Mouse (Mus musculus): Measurements from ENCODE around the gene Tff3.
A peak's percentile ranks its signal among the peaks of the same experiment; 100 is the strongest.

Gene Tff3

DNA sequence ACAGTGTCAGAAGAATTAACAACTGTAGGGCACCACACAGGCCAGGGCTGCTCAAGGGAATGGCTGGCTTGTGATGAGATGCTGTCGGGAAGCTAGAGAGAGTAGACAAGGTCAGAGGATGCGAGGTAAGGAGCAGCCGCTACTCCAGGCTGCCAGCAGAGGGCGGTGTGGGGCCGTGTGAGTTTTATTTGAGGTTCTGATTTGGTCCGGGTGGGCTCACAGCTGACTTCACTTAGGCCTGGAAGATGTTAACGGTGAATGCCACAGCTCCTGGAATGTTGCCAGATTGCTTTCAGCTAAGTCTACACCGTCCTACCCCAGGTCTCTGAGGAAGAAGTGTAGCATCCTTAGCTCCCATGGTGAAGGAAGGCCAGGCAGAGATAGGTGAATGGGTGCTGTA is 7.5 kb downstream of the Tff3 start:
- DNase-seq (ENCODE audit: low spot score), result peak; percentile 21

DNA sequence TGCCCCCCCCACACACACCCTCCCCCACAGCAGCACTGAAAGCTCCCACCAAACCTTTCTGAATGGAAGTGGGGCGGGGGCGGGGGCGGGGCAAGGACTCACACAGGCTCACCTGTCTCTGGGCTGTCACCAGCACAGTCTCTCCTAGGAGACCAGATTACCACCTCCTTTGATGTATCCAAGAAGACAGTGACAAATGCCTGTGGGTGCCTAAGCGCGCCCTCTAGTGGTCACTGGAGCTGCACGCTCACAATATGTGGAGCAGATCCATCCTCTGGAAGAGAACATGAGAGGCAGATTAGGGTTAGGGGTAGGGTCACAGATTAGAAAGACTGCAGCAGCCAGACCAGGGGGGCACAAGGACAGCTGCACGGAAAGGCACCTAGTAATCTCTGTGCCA is 10.0 kb downstream of the Tff3 start:
- DNase-seq (ENCODE audit: low spot score), result peak; percentile 66

DNA sequence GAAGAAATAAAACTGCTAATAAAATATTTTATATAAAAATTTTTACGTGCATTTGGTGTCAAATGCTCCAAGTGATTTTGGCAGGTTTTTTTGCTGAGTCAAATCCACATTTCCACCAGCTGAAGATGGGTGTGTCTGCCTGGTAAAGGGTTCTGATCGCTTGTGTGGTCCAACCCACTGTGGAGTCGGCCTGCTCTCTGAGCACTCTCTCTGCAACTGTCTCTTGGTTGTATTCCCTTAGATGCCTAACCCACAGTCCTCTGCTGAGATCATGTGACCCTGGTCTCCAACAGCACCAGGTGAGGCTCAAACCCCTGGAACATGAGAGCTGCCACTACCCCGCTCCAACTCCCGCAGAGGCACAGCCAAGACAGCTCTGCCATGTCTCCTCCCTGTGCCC is 11.5 kb downstream of the Tff3 start:
- no peak for DNase-seq (ENCODE audit: low spot score)

DNA sequence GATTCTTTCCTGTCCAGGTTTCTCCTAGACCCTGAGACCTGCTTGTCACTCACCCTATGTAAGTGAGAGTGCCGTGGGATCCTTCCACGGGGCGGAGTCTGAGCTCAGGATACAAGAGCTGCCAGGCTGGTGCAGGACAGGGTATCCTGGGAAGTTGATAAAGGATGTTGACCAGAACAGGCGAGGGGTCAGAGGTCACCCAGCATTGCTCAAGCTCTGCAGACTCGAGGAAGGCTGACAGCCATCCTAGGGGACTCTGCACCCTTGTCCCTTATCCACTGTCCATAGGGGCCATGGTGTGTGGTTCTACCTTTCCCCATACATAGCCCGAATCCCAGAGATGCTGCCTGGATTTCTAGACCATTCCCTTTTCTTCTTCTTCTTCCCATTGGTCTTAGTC is 13.4 kb downstream of the Tff3 start:
- no peak for DNase-seq (ENCODE audit: low spot score)

DNA sequence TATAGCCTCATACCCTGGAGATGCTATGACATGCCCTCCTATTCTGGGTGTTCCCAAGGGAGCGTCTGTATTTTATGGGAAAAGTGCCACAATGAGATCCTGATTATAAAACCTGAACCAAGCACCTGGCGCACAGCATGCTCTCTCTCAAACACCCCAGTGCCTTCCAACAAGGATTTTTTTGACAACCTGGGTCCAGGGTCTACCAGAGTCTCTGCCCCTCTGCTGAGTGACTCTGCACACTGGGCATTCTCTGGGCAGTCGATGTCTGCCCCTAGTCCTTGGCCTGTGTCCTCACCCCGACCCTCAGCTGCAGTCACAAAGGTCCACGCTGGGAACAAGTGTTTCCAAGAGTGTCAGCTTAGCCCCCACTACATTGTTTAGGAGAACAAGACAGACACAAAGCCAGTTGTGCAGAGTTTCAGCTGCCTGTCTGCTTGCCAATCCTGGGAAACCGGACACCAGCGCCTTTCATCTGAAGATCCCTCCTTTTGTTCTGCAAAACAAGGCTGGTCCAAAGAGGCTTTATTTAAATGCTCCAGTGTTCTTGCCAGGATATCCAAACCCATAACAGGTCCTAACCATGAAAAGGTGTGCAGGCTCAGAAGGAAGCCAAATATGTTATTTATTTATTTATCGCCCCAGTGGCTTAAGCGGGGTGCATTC is 16.1 kb downstream of the Tff3 start:
- no peak for DNase-seq (ENCODE audit: low spot score)

DNA sequence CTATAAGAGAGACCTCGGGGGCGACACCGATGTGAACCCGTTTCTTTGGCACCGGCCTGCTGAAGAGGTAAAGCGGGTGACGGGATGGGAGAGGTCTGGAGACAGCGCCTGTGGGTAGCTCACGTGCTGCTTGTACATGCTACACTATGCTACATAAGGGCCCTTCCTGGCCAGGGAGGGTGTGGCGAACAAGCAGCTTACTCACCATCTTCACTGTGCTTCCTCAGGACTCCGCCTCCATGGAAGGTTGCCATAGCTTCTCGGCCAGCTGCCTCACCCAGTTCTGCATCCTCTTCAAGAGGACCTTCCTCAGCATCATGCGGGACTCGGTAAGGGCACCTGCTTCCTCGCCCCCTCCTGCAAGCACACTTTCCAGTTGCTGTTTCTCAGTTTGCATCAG is 21.1 kb downstream of the Tff3 start:
- DNase-seq (ENCODE audit: low spot score), result no peak

DNA sequence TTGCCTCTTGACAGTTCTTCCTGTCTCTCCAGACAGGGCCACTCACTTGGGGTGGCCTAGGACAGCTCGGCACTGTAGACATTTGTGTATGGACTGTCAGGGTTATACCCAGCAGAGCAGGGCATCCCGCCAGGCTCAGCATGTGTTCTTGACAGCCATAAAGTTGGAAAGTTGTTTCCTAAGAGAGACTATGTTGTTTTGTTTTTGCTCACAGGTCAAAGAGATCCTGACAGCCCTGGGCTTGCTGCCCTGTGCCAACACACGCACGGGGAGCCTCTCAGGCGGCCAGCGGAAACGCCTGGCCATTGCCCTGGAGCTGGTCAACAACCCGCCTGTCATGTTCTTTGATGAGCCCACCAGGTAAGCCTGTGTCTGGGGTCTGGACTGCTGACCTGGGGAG is 25.6 kb downstream of the Tff3 start:
- DNase-seq (ENCODE audit: low spot score), result no peak

DNA sequence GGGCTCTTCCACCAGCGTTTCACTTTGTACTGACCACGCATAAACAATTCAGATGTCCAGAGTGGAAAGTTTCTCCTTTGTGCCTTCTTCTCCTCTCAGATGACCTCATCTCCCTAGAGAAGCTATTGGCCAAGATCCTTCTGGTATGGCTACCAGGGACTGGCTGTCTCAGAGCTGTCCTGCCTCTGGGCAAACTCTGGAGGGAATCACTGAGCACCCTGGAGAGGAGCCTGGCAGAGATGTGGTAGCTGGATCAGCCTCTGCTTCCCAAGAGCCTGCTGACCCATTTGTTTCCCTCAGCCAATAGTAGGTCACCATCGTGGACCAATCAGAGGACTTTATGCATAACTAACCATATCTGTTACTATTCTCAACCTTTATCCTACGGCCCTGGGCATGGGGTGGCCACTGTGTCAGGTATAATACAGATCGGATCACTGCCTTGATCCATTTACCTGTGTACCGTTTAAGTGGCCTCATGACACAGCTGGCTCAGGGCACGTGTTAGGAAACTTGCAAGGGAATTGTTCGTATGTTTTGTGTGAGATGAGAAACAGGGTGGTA is 26.4 kb downstream of the Tff3 start:
- no peak for DNase-seq (ENCODE audit: low spot score)

DNA sequence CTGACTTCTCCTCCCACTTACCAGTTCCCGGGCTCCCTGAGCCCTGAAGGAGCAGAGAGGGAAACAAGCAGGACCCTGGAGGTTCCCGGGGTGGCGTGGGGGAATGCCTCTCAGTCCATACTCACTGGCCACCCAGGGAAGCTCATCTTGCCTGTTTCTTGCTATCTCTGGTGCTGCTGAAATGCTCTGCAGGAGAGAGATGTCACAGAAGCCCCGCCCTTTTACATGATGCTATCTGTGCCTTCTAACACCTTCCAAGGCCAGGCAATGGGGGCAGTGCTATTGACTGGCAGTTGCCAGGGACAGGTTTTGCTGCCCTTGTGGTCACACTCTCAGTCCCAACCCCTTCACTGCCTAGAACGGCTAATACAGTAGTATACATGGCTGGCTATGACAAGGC is 30.7 kb downstream of the Tff3 start:
- DNase-seq (ENCODE audit: low spot score), result no peak

DNA sequence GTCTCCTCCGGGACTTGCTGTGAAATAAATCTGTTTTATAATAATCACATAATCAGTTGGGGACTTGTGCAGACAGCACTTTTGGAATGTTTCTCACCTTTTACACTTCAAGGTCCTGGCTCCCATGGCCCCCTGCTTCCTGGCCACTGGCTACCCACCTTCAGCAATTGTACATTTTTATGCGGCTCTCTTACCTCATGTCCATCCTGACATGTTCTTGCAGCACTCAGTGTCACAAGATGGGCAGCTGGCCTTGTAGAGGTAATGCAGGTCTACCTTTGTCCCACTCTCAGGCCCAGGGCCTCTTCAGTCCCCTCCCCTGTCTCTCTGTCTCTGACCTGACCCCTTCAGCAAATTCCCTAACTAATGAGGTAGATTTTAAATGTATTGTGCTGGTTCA is 32.6 kb downstream of the Tff3 start:
- no peak for DNase-seq (ENCODE audit: low spot score)

DNA sequence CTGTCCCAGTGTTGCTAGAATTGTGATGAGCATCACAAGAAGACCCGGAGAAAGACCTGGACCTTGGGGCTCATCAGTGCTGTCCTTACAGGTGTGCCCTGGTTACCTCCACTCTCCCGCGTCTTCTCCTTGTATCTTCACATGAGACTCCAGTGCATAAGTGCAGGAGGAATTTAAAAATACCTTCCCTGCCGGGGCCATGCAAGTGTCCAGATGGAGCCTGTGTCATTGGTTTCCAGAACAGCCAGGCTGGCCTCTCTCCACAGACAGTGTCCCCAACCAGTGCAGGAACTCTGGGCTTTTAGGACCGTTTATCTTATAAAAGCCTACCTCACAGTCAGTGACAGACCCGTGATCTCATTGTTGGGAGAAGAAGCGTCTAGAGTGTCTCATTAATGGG is 33.9 kb downstream of the Tff3 start:
- DNase-seq (ENCODE audit: low spot score), result no peak

DNA sequence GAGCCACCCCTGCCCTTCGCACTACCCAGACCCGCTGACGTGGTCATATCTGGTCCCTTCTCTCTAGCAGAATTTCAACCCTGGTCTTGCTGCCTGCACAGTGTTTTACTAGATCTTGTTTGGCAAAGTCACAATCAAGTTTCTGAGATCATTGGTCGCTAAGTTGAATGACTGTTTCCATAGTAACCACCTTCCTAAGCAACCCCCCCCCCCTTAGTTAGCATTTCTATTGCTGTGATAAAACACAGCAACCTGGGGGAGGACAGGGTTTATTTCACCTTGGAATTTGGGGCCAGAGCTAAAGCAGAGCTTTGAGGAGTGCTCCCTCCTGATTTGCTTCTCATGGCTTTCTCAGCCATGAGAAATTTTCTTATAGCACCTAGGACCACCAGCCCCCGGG is 34.7 kb downstream of the Tff3 start:
- DNase-seq (ENCODE audit: low spot score), result no peak

DNA sequence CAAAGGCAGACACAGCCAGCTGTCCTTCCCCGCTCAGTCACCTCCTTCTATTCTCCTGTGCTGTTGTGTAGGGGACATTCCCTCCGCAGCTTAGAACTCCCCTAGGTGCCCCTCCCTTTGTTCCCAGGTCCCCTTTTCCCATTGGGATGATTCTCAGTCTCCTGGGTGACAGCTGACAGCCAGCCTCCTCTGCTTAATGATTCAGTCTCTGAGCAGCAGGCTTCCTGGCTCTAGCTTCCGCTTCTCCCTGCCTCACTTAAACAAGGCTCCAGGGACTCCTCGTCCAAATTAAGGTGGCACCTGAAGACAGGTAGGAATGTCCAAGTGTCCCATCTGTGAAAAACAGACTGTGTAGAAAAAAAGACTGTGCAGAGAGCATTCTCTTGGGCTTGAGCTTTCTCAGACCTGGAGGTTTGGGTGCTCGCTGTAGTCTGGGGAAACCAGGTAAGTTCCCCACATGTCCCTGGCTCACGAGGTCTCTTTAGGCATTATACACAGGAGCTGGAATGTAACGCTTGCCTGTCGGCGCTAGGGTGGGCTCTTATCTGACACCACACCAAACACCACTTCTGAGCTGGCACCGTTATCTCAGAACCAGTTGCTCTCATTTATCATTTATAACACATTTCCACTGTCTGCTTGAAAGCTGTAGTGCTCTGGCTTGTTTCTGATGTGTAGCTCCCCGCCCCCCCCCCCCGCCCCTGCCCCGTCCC is 38.3 kb downstream of the Tff3 start:
- no peak for DNase-seq (ENCODE audit: low spot score)

DNA sequence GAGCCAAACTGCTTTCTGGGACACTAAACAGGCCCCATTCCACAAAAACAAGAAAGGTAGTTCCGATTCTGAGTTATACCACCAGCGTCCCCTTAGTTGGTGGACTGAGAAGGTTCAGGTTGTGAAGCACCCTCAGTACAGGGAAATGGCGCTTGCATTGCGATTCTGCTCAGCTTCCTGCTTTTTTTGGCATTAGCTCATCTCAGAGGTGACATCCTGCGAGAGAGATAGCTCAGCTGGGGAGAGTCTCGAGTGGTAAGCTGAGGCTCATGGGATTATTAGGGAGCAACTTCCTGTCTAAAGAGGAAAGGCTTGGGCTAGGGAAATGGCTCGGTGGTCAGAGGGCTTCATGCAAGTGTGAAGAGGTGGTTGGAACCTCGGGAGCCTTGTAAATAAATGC is 39.6 kb downstream of the Tff3 start:
- no peak for DNase-seq (ENCODE audit: low spot score)

DNA sequence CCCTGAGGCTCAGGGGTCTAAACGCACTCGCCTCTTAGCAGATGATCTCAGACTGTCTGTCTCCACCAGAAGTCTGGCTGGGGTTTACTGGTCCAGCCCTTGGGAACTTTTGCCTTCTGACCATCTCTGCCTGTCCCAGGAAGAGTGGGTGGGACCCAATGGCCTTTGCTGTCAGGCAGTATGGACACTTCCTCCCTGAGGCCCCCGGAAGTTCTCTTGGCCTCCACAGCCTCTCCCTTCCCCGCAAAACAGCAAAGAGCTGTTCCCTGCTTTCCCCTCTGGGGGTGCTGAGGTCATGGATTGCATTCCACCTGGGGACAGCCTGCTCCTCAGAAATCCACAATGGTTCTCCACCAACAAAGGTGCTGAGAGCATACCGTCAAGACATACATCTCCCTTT is 40.7 kb downstream of the Tff3 start:
- DNase-seq (ENCODE audit: low spot score), result no peak

DNA sequence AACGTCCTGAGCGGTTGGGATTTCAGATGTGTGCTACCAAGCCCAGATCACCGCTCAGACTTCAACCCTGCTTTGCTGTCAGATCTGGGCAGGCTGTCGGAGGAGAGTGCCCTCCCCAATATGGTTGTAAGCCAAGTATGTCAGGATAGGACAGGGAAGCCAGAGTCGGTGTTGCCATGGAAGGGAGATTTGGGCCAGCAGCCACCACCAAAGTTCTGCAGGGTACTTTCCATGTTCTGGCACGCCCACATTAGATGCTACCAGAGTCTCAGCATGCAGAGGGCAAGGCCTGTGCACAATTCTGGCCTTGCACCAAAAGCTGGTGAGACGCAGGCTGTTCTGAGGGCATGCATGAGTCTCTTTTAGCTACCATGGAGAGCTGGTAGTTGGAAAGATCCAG is 43.2 kb downstream of the Tff3 start:
- DNase-seq (ENCODE audit: low spot score), result no peak

DNA sequence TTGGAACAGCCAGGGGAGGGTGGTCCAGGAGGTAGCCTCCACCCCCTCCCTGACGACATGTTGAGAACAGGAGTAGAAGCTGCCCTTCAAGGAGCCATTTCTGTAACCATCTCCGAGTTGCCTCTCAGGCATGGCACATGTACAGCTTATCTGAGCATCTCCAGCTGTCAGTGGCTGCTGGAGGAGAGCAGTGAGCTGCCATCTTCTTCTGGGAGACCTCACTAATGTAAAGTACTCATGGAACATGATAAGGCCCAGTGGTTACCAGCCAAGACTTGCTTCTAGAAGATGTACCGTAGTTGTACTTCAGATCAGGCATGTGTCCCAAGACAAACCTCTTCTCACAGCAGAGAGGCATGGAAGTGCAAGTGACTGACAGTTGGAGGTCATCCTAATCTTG is 43.9 kb downstream of the Tff3 start:
- no peak for DNase-seq (ENCODE audit: low spot score)

DNA sequence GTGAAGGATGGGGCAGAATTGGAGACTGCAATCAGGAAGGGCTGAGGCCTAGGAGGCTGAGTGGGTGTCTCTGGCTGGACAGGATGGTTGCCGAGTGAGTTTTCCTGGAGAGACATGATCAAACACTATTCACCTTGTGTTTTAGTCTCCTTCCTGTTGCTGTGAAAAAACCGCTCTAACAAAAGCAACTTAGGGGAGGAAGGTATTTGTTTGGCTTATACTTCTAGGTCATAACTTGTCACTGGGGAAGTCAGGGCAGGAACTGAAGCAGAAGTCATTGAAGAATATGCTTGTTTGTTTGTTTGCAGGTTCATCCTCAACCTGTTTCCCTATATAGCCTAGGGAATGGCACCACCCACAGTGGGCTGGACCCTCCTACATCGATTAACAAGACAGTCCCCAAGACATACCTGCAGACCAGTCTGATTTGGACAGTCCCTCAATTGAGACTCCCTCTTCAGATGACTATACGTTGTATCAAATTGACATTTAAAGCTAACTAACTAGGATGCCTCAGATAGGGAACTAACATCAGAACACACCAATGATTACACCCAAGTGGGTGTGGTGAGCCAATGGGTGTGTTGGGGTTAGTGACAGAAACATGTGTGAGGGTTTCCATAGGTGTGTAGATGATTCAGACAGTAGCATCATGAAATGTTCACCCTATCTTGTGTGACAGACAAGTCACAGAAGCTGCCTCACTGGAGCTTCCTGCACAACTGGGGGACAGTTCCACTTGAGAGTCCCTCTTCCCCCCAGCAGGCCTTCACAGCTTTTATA is 47.0 kb downstream of the Tff3 start:
- no peak for DNase-seq (ENCODE audit: low spot score)

DNA sequence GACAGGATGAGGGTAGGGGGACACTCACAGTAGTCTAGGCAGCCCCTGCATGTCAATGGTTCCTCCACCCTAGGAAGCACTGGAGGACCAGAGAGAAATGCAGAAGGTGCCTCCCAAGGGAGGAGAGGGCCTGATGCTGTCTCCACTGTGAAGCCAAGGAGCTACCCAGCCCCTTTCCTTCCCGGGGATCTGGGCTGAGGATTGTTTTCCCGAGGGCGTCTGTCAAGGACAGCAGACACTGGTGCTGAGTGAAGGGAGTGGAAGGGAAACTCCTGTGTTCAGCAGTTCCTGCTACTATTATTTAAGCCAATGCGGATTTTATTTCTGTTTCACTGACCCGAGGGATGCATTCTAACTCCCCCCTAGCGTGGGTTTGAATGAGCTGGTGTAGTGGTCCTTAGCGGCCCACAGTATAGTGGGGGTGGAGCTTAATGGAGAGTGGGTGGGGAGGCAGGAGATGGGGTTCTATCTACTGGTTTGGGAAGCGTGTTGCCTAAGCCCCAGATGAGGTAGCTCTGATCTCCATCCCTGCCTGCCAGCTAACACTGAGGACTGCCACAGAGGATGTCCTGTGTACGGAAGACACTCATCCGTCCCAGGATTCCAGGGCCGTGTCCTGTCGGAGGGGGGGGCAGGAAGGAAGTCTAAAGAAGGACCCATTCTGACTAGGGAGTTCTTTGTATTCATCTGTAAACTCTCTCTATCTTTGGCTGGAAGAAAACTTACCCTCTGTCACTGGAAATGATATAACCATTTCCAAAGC is 50.2 kb downstream of the Tff3 start:
- no peak for DNase-seq (ENCODE audit: low spot score)

DNA sequence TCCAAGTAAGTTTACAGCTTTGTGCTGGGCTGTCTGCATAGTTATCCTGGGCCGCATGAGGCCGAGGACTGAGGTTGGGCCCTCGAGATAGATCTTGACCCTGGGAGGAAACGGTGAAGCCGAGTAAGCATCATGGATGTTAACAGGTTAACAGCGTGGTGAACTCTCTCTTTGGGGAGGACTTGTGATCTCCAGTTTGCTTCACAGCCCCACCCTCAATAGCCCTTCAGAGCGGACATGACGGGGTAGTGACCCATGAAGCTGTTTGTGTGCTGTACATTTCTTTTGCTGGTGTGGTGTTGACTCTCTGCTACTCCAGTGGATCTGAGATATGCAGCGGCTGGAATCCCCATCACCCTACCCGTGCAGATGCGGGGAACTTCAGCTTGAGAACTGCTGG is 50.9 kb downstream of the Tff3 start:
- DNase-seq (ENCODE audit: low spot score), result no peak

DNA sequence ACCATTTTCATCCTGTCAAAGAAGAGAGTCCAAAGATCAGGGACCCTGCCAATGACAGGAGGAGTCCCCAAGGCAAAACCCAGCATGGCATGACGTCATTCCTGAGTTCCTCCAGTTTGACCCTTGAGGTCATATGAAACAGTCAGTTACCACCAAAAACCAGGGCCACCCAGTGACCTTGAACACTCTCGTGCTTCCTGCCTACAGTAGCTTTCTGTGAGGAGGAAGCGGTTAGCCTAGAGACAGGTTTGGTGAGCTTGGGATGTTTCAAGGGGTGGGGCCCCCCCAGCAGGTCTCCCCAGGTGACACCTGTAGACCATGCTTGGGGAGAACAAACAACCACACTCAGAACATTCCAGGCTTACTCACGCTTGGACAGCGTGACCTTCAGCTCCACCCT is 51.9 kb downstream of the Tff3 start:
- no peak for DNase-seq (ENCODE audit: low spot score)

DNA sequence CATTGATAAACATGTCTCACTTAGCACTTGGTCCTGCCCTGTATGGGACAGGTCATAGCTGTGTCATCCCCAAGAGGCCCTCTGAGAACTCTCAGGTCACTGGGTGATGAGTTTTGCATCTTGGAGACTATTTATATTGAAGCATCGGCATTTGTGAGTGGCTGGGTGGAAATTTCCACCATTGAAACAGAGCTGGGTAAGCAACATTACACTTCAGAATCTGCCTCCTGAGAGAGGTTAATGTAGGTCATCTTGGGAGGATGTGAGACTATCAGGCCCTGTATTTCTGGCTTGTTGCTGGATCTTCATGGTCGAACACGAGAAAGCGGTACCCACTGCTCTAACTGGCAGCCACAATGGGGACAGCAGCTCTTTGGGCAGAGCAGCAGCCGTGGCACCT is 54.0 kb downstream of the Tff3 start:
- DNase-seq (ENCODE audit: low spot score), result no peak

Measured in ovary, postnatal 14 days (tissue).